Mouse (Mus musculus): ENCODE data around the gene Galnt13. TPM values are rescaled to one million over a fixed set of nuclear protein-coding genes. Genes with fewer than 3 reads are reported as not detected.

The Galnt13 gene
- not detected for polyA plus RNA-seq (2014; fragmentation: Illumina TruSeq; extraction: RNeasy Lipid Tissue Mini Kit (QIAGEN cat#74804); ENCODE audit: low read depth, low replicate concordance)

DNA sequence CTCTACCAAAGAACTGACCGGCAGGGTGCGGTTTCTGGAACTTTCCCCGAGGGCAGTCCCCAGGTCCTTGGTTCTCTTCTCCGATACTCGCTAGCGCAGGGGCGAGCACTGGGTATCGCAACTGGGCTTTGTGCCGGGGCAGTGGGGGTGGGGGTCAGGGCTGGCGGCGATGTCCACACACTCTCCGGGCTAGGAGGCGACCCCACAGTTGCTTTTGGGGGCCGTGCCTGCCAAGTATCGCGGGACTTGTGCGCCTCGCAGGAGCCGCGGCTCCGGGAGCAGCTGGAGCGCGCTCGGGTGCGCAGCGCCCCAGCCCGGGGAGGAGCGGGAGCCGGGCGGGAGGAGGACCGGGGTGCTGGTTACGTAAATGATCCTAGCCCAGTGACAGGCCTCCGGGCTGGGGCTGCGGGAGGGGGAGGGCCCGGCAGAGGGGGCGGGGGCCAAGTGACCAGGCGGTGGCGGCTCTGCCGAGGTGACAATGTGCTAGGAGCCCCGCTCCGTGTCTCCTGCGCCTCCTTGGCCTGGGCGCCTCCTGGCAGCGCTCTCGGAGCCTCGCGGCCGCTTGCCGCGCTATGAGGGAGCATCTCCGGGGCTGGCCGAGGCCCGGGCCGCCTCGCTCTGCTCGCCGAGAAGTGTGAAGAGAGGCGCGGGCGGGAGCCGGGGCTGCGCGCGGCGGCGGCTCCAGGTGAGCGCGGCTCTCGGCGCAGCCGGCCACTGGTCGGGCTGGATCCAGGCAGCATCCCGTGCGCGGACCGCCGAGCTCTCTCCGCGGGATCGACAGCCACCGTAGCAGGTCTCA, at the start of gene Galnt13:
Gene Galnt13, plus strand, starts transcription at position 381 of the 799 bp plus-strand sequence.

